17 mouse cellular contexts compared by ENCODE assay signal in genomic region chr5:63823362-63824332, GRCm38 (mm10). TPM values are rescaled to one million over a fixed set of nuclear protein-coding genes. Genes with fewer than 3 reads are reported as not detected.
DNase-seq lines count a peak whose midpoint lies in the region; ATAC-seq and TF ChIP-seq lines count a peak whose summit lies in the region.
"Had no signal": no experiment of that assay in that cellular context is flagged by ENCODE, and none has a peak within 500 bp of the region (broad histone marks: within the 10 kb centered on the region; RNA-seq: fewer than 3 reads in every experiment).

No protein-coding gene starts in this region.

- H3K4me1 ChIP-seq in liver, embryonic 13.5 days (replicated peaks): peaks cover 81% of the 10 kb centered on the region
- peaks cover 31% of the 10 kb centered on the region for H3K4me1 ChIP-seq in liver, embryonic 11.5 days (replicated peaks; ENCODE audit: control insufficient read depth, insufficient read depth, low read length)
- peaks cover 57% of the 10 kb centered on the region for H3K4me1 ChIP-seq in kidney, embryonic 15.5 days
- H3K4me1 ChIP-seq in lung, embryonic 14.5 days (ENCODE audit: insufficient read depth): peaks cover 12% of the 10 kb centered on the region; the same call in 1 of the 2 replicates
- peaks cover 21% of the 10 kb centered on the region for H3K4me1 ChIP-seq in stomach, embryonic 16.5 days (ENCODE audit: control insufficient read depth, insufficient read depth, low read length)
- no peaks in the 10 kb centered on the region for H3K4me1 ChIP-seq in hindbrain, embryonic 16.5 days (ENCODE audit: control insufficient read depth, insufficient read depth, low read depth, low read length)
- H3K4me1 ChIP-seq: forebrain, embryonic 15.5 days had no signal

- WGBS in liver, embryonic 13.5 days (ENCODE audit: insufficient replicate concordance): 60% methylated on average over 10 of the region's 10 CpGs
- 68% methylated on average over 10 of the region's 10 CpGs for WGBS in liver, embryonic 11.5 days
- 63% methylated on average over 10 of the region's 10 CpGs for WGBS in kidney, embryonic 15.5 days
- 54% methylated on average over 10 of the region's 10 CpGs for whole genome bisulfite sequencing in lung, embryonic 14.5 days
- 51% methylated on average over 10 of the region's 10 CpGs for whole genome bisulfite sequencing in stomach, embryonic 16.5 days
- WGBS in hindbrain, embryonic 16.5 days: 76% methylated on average over 10 of the region's 10 CpGs

- H3K4me2 ChIP-seq in liver, embryonic 13.5 days: no peak overlapping the region
- H3K4me2 ChIP-seq in liver, embryonic 11.5 days: no peak overlapping the region
- H3K4me2 ChIP-seq in kidney, embryonic 15.5 days: no peak overlapping the region
- no peak overlapping the region; the same call in 1 of the 2 replicates for H3K4me2 ChIP-seq in lung, embryonic 14.5 days
- peak overlapping the region; percentile 8 for H3K4me2 ChIP-seq in stomach, embryonic 16.5 days (ENCODE audit: low read depth, low read length)
- H3K4me2 ChIP-seq in hindbrain, embryonic 16.5 days (ENCODE audit: low read length): no peak overlapping the region
- H3K4me2 ChIP-seq: embryonic facial prominence, embryonic 13.5 days; forebrain, embryonic 15.5 days had no signal

- no peaks in the 10 kb centered on the region for H3K27me3 ChIP-seq in liver, embryonic 13.5 days
- H3K27me3 ChIP-seq in liver, embryonic 11.5 days (replicated peaks; ENCODE audit: control insufficient read depth, insufficient read depth, low read length): no peaks in the 10 kb centered on the region
- H3K27me3 ChIP-seq in kidney, embryonic 15.5 days: no peaks in the 10 kb centered on the region
- no peaks in the 10 kb centered on the region for H3K27me3 ChIP-seq in lung, embryonic 14.5 days (ENCODE audit: insufficient read depth, low read length)
- H3K27me3 ChIP-seq in stomach, embryonic 16.5 days (ENCODE audit: control insufficient read depth, insufficient read depth, low read length): no peaks in the 10 kb centered on the region
- H3K27me3 ChIP-seq in hindbrain, embryonic 16.5 days (replicated peaks; ENCODE audit: control insufficient read depth, insufficient read depth, low read length): no peaks in the 10 kb centered on the region
- H3K27me3 ChIP-seq: embryonic facial prominence, embryonic 13.5 days; forebrain, embryonic 15.5 days had no signal

- 0 out of 2 replicates have a peak overlapping the region, but pooled peaks have one; percentile 16 for H3K27ac ChIP-seq in liver, embryonic 13.5 days
- no peak overlapping the region for H3K27ac ChIP-seq in liver, embryonic 11.5 days (ENCODE audit: low read depth, low read length)
- H3K27ac ChIP-seq in kidney, embryonic 15.5 days: peak overlapping the region; percentile 61
- peak overlapping the region; percentile 18; the same call in 1 of the 2 replicates for H3K27ac ChIP-seq in lung, embryonic 14.5 days (ENCODE audit: low read depth)
- H3K27ac ChIP-seq in stomach, embryonic 16.5 days (ENCODE audit: low read length): peak overlapping the region; percentile 73
- H3K27ac ChIP-seq in layer of hippocampus, adult 2 months: no peak overlapping the region
- H3K27ac ChIP-seq in hindbrain, embryonic 16.5 days (ENCODE audit: low read depth, low read length): no peak overlapping the region
- H3K27ac ChIP-seq: embryonic facial prominence, embryonic 13.5 days; forebrain, embryonic 15.5 days; left cerebral cortex, adult 2 months had no signal

- no peak overlapping the region for H3K4me3 ChIP-seq in liver, embryonic 13.5 days (replicated peaks)
- H3K4me3 ChIP-seq in liver, embryonic 11.5 days (ENCODE audit: low read depth, low read length): no peak overlapping the region
- H3K4me3 ChIP-seq in kidney, embryonic 15.5 days (replicated peaks): no peak overlapping the region
- H3K4me3 ChIP-seq in lung, embryonic 14.5 days (ENCODE audit: low read depth, low read length): no peak overlapping the region
- H3K4me3 ChIP-seq in stomach, embryonic 16.5 days (replicated peaks; ENCODE audit: low read length): no peak overlapping the region
- no peak overlapping the region for H3K4me3 ChIP-seq in layer of hippocampus, adult 2 months
- H3K4me3 ChIP-seq in hindbrain, embryonic 16.5 days (ENCODE audit: low read length): no peak overlapping the region
- H3K4me3 ChIP-seq: embryonic facial prominence, embryonic 13.5 days; forebrain, embryonic 15.5 days; left cerebral cortex, adult 2 months had no signal

- TF ChIP-seq CTCF in lung, embryonic 14.5 days (IDR thresholded peaks at IDR 0.05; ENCODE audit: low read depth): no peak
- no peak for TF ChIP-seq CTCF in layer of hippocampus, adult 2 months (conservative IDR thresholded peaks at IDR 0.05)

- H3K36me3 ChIP-seq in liver, embryonic 13.5 days: no peaks in the 10 kb centered on the region
- H3K36me3 ChIP-seq in liver, embryonic 11.5 days (ENCODE audit: control insufficient read depth, insufficient read depth, low read length): no peaks in the 10 kb centered on the region
- no peaks in the 10 kb centered on the region for H3K36me3 ChIP-seq in kidney, embryonic 15.5 days
- H3K36me3 ChIP-seq in lung, embryonic 14.5 days (ENCODE audit: insufficient read depth): no peaks in the 10 kb centered on the region
- no peaks in the 10 kb centered on the region for H3K36me3 ChIP-seq in stomach, embryonic 16.5 days (ENCODE audit: control insufficient read depth, insufficient read depth, low read length)
- H3K36me3 ChIP-seq in hindbrain, embryonic 16.5 days (ENCODE audit: control insufficient read depth, insufficient read depth, low read length): no peaks in the 10 kb centered on the region
- H3K36me3 ChIP-seq: embryonic facial prominence, embryonic 13.5 days; forebrain, embryonic 15.5 days had no signal

- H3K9me3 ChIP-seq in liver, embryonic 13.5 days (replicated peaks): no peaks in the 10 kb centered on the region
- no peaks in the 10 kb centered on the region for H3K9me3 ChIP-seq in liver, embryonic 11.5 days (ENCODE audit: control insufficient read depth, low read length)
- no peaks in the 10 kb centered on the region for H3K9me3 ChIP-seq in kidney, embryonic 15.5 days (replicated peaks)
- H3K9me3 ChIP-seq in lung, embryonic 14.5 days (ENCODE audit: low read depth, low read length): no peaks in the 10 kb centered on the region
- H3K9me3 ChIP-seq in stomach, embryonic 16.5 days (replicated peaks; ENCODE audit: control insufficient read depth, low read length): no peaks in the 10 kb centered on the region
- no peaks in the 10 kb centered on the region for H3K9me3 ChIP-seq in hindbrain, embryonic 16.5 days (ENCODE audit: control insufficient read depth, low read length)
- H3K9me3 ChIP-seq: embryonic facial prominence, embryonic 13.5 days; forebrain, embryonic 15.5 days had no signal

- no peak for ATAC-seq in liver, embryonic 13.5 days (ENCODE audit: low read depth)
- no peak for ATAC-seq in liver, embryonic 11.5 days (replicated peaks; ENCODE audit: low FRiP score)
- no peak for ATAC-seq in kidney, embryonic 15.5 days (replicated peaks; ENCODE audit: low FRiP score)
- ATAC-seq in lung, embryonic 14.5 days (ENCODE audit: insufficient read depth): no peak
- peak; percentile 79 for ATAC-seq in stomach, embryonic 16.5 days (ENCODE audit: insufficient read depth, low FRiP score)
- ATAC-seq in hindbrain, embryonic 16.5 days: no peak
- ATAC-seq: activated CD4-positive, CD25-positive, alpha-beta regulatory T cell, adult 4 months; forebrain, embryonic 15.5 days; inflammation-experienced regulatory T-cells, adult 6 months; midbrain, embryonic 16.5 days had no signal

- no peak for DNase-seq in liver, embryonic 13.5 days
- DNase-seq in liver, embryonic 11.5 days (ENCODE audit: low spot score): no peak
- DNase-seq in lung, embryonic 14.5 days: peak; percentile 60
- DNase-seq in layer of hippocampus, adult 2 months (ENCODE audit: low spot score in 2 of 2): no peak
- DNase-seq in adrenal gland, postnatal 36 days: no peak
- DNase-seq: cerebellum, adult 9-11 months; heart, postnatal 10 days had no signal

- no peak overlapping the region for H3K9ac ChIP-seq in liver, embryonic 13.5 days
- H3K9ac ChIP-seq in liver, embryonic 11.5 days (ENCODE audit: low read depth, low read length): no peak overlapping the region
- H3K9ac ChIP-seq in kidney, embryonic 15.5 days: no peak overlapping the region
- H3K9ac ChIP-seq in lung, embryonic 14.5 days: no peak overlapping the region
- H3K9ac ChIP-seq in stomach, embryonic 16.5 days (ENCODE audit: low read length): no peak overlapping the region
- H3K9ac ChIP-seq in hindbrain, embryonic 16.5 days (ENCODE audit: low read depth, low read length): no peak overlapping the region
- H3K9ac ChIP-seq: embryonic facial prominence, embryonic 13.5 days; forebrain, embryonic 15.5 days had no signal

RNA-seq across cellular contexts. Expression of gene 0610040J01Rik, which starts 11.5 kb away (rescaled TPM):
- polyA plus RNA-seq in liver, embryonic 13.5 days (2015; fragmentation: Nextera tagmentation; extraction: Ambion mirVana): 13.9 and 14.6 TPM in 2 replicates
- 11.8 and 15.4 TPM in 2 replicates for polyA plus RNA-seq in liver, embryonic 11.5 days (2014; fragmentation: Nextera tagmentation; extraction: Ambion mirVana)
- 48.8 and 51.9 TPM in 2 replicates for polyA plus RNA-seq in kidney, embryonic 15.5 days (2015; fragmentation: Nextera tagmentation; extraction: Ambion mirVana)
- 15.9 and 16.7 TPM in 2 replicates for polyA plus RNA-seq in lung, embryonic 14.5 days (2014; fragmentation: Nextera tagmentation; extraction: Ambion mirVana)
- polyA plus RNA-seq in stomach, embryonic 16.5 days (2015; fragmentation: Nextera tagmentation; extraction: Ambion mirVana): 53.9 and 62.5 TPM in 2 replicates
- total RNA-seq in layer of hippocampus, adult 2 months (2021): 1 to 10 TPM; 2.9 to 4.0 TPM
- polyA plus RNA-seq in hindbrain, embryonic 16.5 days (2015; fragmentation: Nextera tagmentation; extraction: Ambion mirVana): 3.6 and 3.8 TPM in 2 replicates
- under 1 TPM; 0.33 to 0.43 TPM for total RNA-seq in adrenal gland, postnatal 36 days (2021)
- total RNA-seq: MEL had no signal
- polyA plus RNA-seq: activated CD4-positive, CD25-positive, alpha-beta regulatory T cell, adult 4 months; inflammation-experienced regulatory T-cells, adult 6 months had no signal

Comparison
In these comparisons a context has a peak if more than half of its experiments do, and no peak if none do; other contexts are left out.
1. H3K27ac ChIP-seq: peak in liver, embryonic 13.5 days (single experiment), kidney, embryonic 15.5 days (single experiment), lung, embryonic 14.5 days (single experiment) and stomach, embryonic 16.5 days (single experiment); none in liver, embryonic 11.5 days (single experiment), layer of hippocampus, adult 2 months (single experiment) and hindbrain, embryonic 16.5 days (single experiment).